Mouse (Mus musculus): ENCODE measurements at regions not wholly inside any gene's neighbourhood (a gene's known extent, or its start where the extent isn't known, plus 50 kb on each side); places are given as distances from the start of the nearest gene placed in this dataset.

GRCm38 (mm10) chr16:19197638-19198440 lies 116.0 kb downstream of the Olfr164 start:
- TF ChIP-seq POLR2A (IDR thresholded peaks at IDR 0.05; ENCODE audit: low read depth, low read length): no peak
- no peak for TF ChIP-seq CTCF (IDR thresholded peaks at IDR 0.05; ENCODE audit: extremely low read depth, insufficient read length, insufficient replicate concordance, low read depth, low read length)

Data from small intestine, adult 2 months (tissue).